Mouse (Mus musculus) kidney, postnatal 14 days (tissue): ENCODE data around the gene Fam53b.

Source experiments
- DNase-seq: peaks from one replicate; pipeline ENCODE4 v3.0.0; 2022; ENCODE audit warnings: mixed read lengths

The Fam53b gene

DNA sequence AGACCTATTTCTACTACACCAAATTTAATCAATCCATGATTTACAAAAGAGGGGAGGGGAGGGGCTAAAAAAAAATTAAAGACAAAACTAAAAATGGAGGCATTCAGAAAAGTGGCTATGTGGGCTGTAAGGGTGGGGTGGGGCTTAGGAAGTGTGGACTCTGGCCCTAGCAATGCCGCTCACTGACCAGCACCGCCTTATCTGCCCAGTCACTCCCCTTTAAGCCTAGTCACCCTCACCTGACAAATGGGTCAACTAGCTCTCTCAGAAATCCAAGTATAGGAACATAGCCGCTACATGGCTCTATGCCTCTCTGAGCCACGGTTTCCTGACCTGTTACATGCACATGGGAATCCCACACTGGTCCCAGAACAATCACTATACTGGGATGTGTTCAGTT, 26.7 kb downstream of the Fam53b start:
- no peak for DNase-seq

DNA sequence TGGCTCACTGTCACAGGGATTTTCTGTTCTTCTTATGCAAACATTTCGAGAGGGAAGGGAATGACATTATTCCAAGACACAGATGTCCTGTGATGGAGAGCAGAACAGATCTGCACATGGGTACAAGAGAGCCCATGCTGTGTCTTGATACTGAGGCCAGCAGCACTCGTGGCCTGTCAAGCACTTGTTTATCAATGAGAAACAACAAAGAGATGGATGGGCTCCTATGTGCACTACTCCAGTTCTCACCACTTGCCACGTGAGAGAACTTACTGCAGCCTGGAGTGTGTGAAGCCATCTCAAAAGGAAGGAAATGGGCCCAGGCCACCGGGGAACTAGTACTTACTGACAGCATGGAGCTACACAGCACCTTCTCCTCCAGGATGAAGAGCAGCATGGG, 27.2 kb downstream of the Fam53b start:
- DNase-seq, result no peak

DNA sequence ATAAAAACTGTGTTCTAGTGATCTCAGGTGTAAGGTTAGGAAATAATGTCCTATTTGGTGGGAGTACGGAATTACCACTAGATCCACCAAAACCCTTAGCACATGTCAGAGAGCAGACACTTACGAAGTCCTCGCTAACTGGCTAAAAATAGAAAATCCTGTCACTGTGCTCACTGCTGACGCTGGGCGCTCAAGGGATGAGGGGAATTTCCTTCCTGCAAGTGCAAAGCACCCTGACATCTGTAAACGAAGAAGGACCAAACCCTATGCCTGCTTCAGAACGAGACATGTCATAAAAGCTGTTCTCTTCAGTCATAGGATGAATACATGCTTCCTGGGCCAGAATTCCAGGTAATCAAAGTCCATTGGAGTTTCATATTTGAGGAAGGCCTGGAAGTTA, 27.7 kb downstream of the Fam53b start:
- DNase-seq, result peak; percentile 63

DNA sequence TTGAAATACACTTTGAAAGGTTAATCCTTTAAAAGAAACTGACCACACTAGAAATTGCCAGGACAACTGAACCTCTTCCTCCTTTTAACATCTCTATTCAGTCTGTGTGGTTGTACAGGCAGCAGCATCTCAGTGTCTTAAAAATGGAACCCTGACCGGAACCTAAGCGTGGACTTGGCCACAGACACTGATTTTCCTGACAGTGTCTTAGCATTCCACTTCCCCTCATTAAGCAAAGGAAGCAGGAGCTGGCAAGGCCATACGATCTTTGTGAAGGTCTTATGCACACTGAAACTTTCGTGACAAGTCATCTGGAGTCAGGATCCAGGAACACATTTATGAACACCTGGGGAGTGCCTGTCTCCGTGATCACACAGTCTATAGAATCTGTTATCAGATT, 29.6 kb downstream of the Fam53b start:
- DNase-seq, result peak; percentile 56

DNA sequence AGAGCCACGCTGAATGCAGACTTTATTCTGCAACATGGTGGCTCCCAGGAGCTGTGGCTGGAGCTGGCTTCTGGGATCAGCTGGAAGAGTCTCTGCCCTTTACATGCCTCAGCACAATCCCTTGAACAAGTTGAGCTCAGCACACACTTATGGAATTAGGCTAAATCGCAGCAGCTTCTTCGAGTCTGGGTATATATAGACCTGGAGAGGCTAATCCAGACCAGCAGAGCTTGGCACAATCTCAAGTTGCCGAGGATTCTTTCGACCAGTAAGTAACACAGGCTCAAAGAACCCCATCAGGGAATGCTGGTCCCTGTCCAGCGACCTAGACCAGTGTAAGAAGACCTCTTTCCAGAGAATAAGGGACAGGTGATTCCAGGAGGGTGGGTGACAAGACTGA, 31.8 kb downstream of the Fam53b start:
- no peak for DNase-seq

DNA sequence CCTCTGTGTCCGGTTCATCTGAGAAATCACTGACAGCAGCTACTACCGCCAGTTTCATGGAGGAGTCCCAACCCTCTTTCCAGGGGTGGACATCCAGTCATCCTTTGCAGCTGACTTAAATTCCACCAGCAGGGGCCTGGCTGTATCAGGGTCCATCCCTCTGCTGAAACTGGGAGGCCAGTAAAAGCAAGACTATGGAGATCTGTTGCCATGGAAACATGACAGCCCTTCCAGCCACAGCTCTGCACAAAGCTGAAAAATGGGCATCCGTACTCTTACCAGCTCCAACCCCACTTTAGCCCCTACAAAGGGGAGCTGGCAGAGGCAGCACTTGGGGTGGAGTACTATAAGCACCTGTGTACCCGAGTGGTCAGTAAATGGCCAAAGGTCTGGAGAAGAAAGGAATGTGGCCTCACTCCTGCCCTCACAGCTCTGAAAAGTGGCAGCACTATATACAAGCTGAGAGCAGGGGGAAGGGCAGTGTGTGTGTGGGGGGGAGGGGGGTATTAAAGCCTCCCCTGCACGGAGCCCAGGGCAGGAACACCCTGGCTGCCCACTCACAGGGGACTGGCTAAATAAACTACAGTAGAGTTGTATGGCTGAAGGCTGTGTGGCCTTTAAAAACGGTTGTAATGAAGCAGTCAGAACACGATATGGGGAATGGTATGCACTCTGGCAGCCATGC, 32.4 kb downstream of the Fam53b start:
- peak; percentile 48 for DNase-seq

DNA sequence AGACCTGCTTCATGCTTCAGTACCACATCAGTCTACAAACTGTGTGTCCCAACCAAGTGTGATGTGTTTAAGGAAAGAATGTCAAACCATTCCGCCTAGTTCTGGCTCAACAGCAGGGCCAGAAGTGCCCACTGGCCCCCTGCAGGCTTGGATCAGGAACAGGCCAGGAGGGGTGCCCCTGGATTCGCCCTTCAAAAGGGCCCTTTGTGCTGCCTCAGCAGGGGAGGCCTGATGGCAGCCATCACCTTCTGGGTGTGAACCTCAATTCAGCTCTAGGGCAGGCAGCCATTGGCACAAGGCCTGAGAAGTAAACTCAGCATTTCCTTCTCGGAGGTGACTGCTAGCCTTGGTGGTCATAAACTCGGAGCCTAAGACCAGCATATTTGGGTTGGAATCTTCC, 33.1 kb downstream of the Fam53b start:
- peak; percentile 73 for DNase-seq

DNA sequence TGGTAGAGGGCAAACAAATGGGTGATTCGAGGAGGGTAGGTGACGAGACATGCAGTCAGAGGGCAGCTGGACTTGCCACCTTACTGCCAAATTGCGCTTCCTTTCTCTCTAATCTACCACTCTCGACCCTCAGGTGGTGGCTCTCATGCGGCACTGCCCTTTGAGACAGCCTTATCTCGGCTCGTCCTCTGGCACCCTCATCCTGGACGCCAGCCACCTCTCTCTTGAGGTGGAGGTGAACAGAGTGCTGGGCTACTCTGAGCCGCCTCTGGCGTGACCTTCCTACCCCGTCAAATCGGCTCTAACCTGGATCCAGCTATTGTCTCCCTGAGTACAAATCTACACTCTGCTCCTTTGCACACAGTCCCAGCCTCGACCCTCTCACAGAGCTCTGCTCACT, 35.1 kb downstream of the Fam53b start:
- DNase-seq, result no peak

DNA sequence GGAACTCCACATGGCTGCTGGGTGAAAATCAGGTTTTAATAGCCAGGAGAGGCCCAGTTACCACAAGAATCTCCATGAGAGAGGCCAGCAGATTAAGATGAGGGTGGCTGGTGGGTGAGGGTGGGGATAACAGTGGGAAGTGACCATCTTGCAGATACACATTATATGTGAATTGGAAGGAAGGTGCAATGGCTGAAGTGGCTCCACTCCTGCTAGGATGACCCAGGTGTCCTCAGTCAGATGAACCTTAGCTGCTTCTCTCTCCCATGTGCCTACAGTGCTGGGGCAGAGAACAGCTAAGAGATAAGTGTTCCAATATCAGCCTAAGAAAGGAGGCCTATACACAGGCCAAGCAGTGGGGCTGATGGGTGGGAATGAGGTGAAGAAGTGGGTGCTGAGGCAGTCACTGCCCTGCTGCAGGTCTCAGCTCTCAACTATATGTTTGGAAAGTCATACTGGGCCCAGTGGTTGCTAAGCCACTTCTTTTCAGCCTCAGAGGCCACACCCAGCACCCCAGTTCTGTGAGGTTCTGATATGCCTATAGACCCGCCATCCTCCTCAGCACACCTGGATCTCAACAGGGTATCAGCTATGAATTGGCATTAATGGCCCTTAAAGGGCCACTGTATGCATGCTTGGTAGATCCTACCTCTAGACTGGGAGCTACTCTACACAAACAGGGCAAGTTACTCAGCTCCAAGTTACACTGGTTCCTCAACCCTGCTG, 35.8 kb downstream of the Fam53b start:
- DNase-seq, result no peak

DNA sequence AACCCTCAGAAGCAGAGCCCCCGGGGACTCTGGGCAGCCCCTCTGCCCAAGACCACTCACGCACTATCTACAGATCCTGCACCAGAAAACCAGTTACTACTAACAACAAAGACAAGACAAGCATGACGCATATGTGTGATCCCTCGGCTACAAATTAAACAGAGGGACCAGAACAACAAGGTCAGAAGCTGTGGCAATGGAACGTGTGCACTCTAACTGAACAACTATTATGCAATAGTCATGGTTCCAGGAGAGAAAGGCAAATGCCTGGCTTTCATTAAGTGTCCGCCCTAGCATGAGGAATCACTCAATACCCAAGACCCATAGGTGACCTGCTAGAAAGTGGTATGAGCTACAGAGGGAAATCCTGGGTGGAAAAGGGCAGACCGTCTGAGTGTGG, 36.6 kb downstream of the Fam53b start:
- DNase-seq, result no peak

DNA sequence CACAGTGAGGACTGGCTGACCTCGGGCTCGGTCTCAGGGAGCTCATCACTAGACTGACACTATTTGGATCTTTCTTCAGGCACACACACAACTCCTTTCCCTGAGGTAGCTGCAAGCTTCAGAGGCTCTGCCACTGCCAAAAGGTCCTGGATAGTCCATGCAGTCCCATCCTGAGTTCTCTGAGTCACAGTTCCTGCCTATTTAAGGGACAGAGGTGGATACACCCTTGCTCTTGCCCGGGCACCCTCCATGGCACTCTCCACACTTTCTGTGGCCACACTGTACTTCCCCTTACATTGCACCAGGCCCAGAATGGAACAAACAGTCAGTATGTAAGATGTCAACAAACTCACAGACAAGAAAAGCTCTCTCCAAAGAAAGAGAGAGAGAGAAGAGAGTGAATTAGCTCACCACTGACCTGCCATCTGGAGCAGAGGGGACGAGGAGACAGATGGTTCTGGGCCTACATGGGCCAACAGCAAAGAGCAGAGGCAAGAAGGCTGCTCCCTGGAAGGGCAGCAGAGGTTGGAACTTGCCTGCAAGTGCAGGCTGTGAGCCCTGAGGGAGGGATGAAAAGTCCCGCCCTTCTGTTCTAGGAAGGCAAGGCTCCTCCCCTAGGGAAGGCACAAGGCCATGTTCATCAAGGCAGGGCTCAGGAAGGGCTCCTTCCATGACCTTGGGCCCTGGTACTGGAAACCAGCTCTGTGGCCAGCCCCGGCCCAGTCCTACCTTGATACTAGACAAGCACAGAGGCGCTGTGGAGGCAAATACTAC, 37.2 kb downstream of the Fam53b start:
- no peak for DNase-seq

DNA sequence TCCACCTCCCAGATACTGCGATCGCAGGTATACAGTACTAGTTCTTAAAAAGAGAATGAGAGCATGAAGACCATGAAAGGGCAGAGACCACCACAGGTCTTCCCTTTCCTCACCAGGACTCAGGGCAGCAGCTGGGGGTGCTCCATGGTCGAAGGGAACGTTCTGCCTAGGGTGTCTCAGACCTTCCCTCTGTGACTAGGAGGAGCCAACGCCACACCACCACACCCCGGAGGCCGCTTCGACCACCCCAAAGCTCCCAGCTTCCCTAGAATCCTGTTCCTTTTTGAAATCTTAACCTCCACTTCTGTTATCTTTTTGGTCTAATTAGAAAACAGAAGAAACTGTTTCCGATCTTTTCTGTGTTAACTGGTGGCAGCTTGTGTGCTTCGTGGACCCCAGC, 37.8 kb downstream of the Fam53b start:
- no peak for DNase-seq

DNA sequence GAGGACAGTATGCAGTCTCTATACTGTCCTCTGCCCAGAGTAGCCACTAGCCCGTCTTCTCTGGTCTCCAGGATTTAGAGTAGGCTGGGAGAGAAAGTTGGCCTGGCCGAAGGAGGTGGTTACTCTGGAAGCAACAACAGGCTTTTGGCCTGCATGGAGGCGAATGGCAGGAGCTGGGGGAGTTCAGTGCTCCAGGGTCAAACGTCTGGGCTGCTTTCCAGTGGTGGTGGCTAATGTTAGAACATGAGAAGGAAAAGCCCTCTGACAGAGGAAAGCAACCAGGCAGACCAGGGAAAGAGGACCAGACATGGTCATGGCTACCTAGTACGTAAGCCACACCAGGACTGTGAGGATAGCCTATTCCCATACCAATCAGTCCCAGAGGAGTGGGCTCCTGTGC, 38.4 kb downstream of the Fam53b start:
- DNase-seq, result peak; percentile 82

DNA sequence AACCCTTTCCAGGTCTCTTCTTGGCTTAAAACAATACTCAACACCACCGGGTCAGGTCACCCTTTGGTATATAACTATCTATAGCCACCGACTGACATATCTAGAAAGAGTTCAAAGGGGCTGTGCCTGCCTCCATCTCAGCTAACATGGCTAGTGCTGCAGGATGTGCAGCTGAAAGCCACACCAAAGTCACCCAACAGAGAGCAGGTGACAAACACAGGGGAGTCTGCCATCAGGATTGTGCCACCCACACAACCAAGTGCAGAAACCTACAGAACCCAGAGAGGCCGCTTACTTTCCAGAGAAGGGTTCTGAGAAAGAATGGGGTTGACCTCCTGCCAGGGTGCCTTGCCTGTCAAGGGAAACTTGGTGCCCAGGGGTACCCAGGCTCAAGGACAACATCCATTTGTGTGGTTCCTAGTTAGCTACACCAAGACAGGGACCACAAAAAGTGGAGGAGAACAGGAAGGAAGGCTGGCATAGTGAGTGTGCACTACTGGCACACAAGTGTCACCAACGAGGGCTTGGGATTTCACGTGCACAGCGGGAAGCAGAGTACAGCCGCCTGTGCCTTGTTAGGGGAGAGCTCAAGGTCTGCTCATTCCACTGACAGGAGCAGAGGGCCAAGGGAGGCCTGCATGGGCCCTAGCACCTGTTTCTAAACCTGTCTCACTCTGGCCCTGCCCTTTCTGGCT, 40.5 kb downstream of the Fam53b start:
- DNase-seq, result no peak

DNA sequence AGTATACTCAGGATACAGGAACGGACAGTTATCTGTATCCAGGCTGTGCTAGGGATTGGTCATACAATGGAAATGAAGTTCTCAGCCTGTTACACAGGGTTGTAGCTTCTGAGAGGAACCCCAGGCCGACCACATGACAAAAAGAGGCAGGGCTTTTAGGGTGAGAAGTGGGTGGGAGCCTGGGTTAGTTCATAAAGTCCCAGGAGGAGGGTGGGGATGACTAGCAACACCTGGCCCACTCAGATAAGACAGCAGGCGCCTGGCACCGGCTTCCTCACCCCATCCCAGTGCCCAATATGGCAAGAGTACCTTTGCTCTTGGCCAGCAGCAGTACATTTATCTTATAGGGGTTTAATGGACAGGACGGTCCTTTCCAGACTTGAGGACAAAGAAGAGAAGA, 41.2 kb downstream of the Fam53b start:
- DNase-seq, result no peak

DNA sequence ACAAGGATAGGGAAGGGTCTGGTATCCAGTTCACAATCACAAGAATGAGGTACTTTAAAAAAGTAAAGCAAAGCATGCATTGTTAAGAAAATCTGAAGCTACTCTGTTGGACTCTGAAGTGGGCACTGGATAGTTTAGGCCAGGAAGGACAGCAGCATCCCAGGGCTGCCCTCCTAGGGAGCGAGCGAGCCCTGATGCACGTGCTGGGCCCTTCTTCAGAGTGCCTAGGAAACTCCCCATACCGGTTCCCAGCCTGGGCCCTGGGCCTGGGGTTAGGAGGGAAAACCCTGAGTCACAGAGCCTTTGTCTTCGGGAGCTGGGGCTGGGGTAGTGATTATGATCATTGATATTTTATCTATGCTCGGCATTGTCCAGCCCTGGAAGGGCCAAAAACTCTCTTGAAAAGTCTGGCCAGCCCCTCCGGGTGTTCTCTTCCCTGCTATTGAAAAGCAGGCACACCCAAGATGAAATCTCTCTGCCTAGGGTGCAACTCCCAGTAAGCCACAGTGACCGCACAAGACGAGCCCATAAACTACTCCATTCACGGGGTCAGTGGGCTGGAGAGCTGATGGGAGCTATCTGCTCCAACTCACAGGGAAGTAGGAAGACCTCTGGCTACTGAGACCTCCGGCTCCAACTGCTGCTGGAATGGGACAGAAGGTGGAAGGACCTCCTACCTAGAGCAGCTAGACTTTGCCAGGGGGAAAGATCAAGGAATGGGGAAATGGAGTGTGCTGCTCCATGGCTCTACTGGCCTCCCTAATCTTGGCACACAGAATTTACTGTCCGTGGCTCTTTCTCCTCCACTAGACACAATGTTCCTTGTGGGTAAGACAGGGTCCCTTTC, 45.0 kb downstream of the Fam53b start:
- no peak for DNase-seq

DNA sequence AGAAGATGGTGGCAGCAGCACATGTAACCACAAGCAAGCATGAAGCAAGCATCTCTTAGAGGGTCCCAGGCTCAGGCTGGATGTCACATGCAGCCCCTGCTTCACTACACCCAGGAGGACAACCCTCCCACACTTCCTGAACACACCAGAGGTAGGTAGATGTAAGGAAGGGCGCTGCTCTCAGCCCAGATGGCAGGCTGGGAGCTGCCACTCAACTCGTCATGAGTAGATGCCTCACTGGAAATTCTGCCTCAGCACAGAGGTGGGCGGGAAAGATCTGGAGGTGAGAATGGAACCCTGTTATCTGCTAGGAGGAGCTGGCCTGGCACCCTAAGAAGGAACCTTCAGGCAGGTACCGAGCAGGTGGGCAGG, 45.7 kb downstream of the Fam53b start:
- DNase-seq, result no peak

DNA sequence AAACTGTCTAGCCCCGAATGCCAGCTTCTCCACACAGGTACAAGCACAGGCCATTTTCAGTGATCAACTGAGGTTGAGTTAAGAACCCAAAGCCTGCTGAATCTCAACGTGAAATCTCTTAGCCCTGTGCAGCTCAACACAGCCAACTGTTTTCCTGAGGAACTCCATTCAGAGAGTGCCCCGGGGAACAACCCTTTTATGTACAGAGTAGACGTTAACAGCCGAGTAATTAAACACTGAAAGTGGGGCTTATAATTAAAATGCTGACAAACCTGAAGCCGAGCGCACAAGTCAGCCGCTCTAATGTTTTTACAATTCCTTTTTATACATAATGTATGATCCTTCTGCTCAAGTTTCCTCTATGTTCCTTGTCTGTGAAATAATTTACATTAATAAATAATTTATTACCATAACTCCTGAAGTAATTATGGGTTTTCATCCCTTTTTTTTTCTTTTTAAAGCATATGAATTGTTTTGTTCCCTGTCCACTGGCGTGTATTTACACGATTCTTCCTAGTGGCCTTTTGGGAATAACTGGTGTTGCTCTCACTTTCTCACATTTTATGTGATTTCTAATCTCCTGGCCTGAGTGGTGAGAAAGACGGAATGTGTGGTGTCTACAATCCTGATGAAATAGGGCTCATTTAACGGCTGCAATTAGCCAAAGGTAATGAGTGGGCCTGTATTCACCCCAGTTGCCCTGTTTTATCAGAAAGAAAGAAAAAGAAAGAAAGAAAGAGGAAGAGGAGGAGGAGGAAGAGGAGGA, 46.3 kb downstream of the Fam53b start:
- DNase-seq, result no peak

DNA sequence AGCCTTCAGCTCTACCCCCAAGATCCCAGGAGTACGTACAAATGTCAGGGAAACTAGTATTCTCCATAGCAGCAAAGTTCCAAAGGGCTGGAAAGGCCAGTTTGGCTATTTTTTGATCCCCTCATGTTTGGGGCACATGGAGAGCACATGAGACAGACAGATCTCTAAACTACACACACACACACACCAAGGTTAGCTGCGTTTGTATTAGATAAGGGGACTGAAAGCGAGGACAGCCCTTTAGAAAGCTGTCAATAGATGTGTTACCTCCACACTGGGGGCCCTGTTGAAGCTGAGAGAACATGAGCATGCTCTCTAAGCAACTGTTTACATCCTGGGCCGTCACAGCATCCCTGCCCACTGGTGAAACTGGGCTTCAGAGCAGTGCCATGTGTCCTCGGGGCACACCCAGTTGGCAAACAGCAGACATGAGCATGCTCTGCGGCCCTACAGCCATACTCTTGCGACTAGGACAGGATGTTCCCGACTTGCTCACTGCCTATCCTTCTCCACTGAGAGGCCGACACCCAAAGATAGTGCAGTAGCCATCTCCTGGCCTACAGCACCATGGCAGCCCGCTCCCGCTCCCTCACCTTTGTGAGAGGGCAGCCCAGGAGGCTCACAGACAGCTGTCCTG, 47.3 kb downstream of the Fam53b start:
- DNase-seq, result no peak

DNA sequence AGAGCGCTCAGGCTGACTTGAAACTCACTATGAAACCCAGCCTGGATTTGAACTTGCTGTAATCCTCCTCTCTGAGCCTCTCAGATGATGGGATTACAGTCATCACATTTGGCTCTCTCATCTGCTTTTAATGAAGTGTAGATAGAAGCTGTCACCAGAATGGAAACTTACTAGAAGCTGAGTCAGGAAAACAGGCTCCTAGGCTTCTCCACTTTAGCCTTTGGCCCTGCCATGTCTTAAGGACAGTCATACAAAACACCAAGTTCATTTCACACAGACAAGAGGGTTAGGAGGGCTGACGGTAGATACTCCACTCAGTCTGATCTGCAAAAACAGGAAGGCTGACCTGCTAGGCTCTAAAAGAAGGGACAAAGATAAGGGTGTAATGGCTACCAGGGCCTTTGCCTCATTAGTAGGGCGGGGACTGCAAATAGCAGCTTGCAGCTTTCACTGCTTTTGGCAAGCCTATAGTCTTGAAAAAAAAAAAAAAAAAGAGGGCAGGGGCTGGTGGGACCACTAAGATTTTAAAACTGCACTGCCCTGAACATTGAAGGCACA, 48.0 kb downstream of the Fam53b start:
- no peak for DNase-seq
